Mouse (Mus musculus) erythroblast, embryonic 14.5 days (primary cell): Measurements from ENCODE around the gene Ngfr.

ENCODE experiments used
- GATA1 ChIP-seq: IDR thresholded peaks from 2 replicates; pipeline ENCODE4 v1.6.1; 2012; ENCODE audit warnings: low read length, inconsistent platforms, mixed read lengths
- TAL1 ChIP-seq: IDR thresholded peaks from 3 replicates; pipeline ENCODE4 v1.6.1; 2012; ENCODE audit warnings: low read length, inconsistent platforms, mixed read lengths

- no peak for TF ChIP-seq GATA1
- TF ChIP-seq TAL1, result no peak
These were observed 16.5 kb downstream of the Ngfr start for GRCm38 (mm10) chr11:95570827-95571619.
